Mouse (Mus musculus): ENCODE measurements around the gene Amy1.

GRCm38 (mm10) chr3:113634220-113634619, 27.7 kb upstream of the Amy1 start:
- TF ChIP-seq CTCF (IDR thresholded peaks at IDR 0.05; ENCODE audit: borderline replicate concordance, control insufficient read depth, extremely low read depth, insufficient read depth, low read length, poor library complexity) (no peak), POLR2A (IDR thresholded peaks at IDR 0.05; ENCODE audit: control insufficient read depth, extremely low read depth, insufficient read depth, low read length, poor library complexity) (no peak)
